Mouse (Mus musculus): ENCODE measurements around the gene Slpi. TPM values are rescaled to one million over a fixed set of nuclear protein-coding genes. Genes with fewer than 3 reads are reported as not detected.

Slpi gene
- polyA plus RNA-seq (2016; fragmentation: Nextera tagmentation; extraction: Ambion mirVana), result 1.2 and 2.0 TPM in 2 replicates

GRCm38 (mm10) chr2:164389020-164389419 is at the start of gene Slpi:
TSS of gene Slpi (minus strand) at chr2:164389095.
- peaks cover 32% of the 10 kb centered on the region for H3K27me3 ChIP-seq
- no peaks in the 10 kb centered on the region for H3K9me3 ChIP-seq (replicated peaks)

GRCm38 (mm10) chr2:164438257-164438656 is 49.4 kb upstream of the Slpi start:
- H3K4me1 ChIP-seq, result peaks cover 33% of the 10 kb centered on the region
- H3K27ac ChIP-seq, result no peak overlapping the region
- 71% methylated on average over 8 of the region's 8 CpGs for WGBS
- no peak for ATAC-seq (ENCODE audit: low FRiP score)
- H3K27me3 ChIP-seq, result peaks cover 18% of the 10 kb centered on the region
- no peaks in the 10 kb centered on the region for H3K36me3 ChIP-seq
- H3K4me2 ChIP-seq (replicated peaks), result no peak overlapping the region
- no peak overlapping the region for H3K4me3 ChIP-seq
- H3K9me3 ChIP-seq (replicated peaks), result no peaks in the 10 kb centered on the region
- H3K9ac ChIP-seq, result no peak overlapping the region

More at GRCm38 (mm10) chr2:164389020-164389419, at the start of gene Slpi:
- peak; percentile 71 for ATAC-seq (ENCODE audit: low FRiP score)
- Histone ChIP-seq H3K27ac (peak within 1 kb of the TSS; percentile 71), H3K4me1 (peaks cover 16% of the 10 kb centered on the region), H3K4me3 (peak within 1 kb of the TSS; percentile 39), H3K9ac (peak within 1 kb of the TSS; percentile 57), H3K36me3 (no peaks in the 10 kb centered on the region), H3K4me2 (replicated peaks) (peak within 1 kb of the TSS; percentile 56)
- WGBS, result 1% methylated on average over 17 of the region's 17 CpGs

GRCm38 (mm10) chr2:164437710-164438109 is 48.8 kb upstream of the Slpi start:
- Histone ChIP-seq H3K36me3 (no peaks in the 10 kb centered on the region), H3K4me2 (replicated peaks) (no peak overlapping the region), H3K9ac (no peak overlapping the region), H3K9me3 (replicated peaks) (no peaks in the 10 kb centered on the region), H3K27ac (no peak overlapping the region), H3K4me3 (no peak overlapping the region), H3K27me3 (peaks cover 18% of the 10 kb centered on the region), H3K4me1 (peaks cover 28% of the 10 kb centered on the region)
- ATAC-seq (ENCODE audit: low FRiP score), result no peak
- 76% methylated on average over 6 of the region's 6 CpGs for WGBS

GRCm38 (mm10) chr2:164436961-164437360 is 48.1 kb upstream of the Slpi start:
- Histone ChIP-seq H3K27ac (0 out of 2 replicates have a peak overlapping the region, but pooled peaks have one; percentile 48), H3K9ac (no peak overlapping the region)
- no peak for ATAC-seq (ENCODE audit: low FRiP score)

GRCm38 (mm10) chr2:164436215-164436913 is 47.5 kb upstream of the Slpi start:
- H3K4me3 ChIP-seq, result no peak overlapping the region
- no peaks in the 10 kb centered on the region for H3K9me3 ChIP-seq (replicated peaks)
- no peak for ATAC-seq (ENCODE audit: low FRiP score)
- H3K27me3 ChIP-seq, result peaks cover 10% of the 10 kb centered on the region
- WGBS, result 25% methylated on average over 8 of the region's 8 CpGs
- H3K9ac ChIP-seq, result no peak overlapping the region
- H3K4me1 ChIP-seq, result peaks cover 25% of the 10 kb centered on the region
- no peak overlapping the region for H3K4me2 ChIP-seq (replicated peaks)
- no peaks in the 10 kb centered on the region for H3K36me3 ChIP-seq
- 0 out of 2 replicates have a peak overlapping the region, but pooled peaks have one; percentile 48 for H3K27ac ChIP-seq

More at GRCm38 (mm10) chr2:164436961-164437360, 48.1 kb upstream of the Slpi start:
- H3K4me3 ChIP-seq, result no peak overlapping the region
- 52% methylated on average over 3 of the region's 3 CpGs for WGBS
- H3K4me2 ChIP-seq (replicated peaks), result no peak overlapping the region
- peaks cover 16% of the 10 kb centered on the region for H3K27me3 ChIP-seq
- no peaks in the 10 kb centered on the region for H3K36me3 ChIP-seq
- H3K9me3 ChIP-seq (replicated peaks), result no peaks in the 10 kb centered on the region
- peaks cover 27% of the 10 kb centered on the region for H3K4me1 ChIP-seq

GRCm38 (mm10) chr2:164435216-164436090 is 46.6 kb upstream of the Slpi start:
- Histone ChIP-seq H3K9me3 (replicated peaks) (no peaks in the 10 kb centered on the region), H3K4me1 (peaks cover 26% of the 10 kb centered on the region), H3K9ac (no peak overlapping the region), H3K4me2 (replicated peaks) (no peak overlapping the region), H3K27me3 (peaks cover 4% of the 10 kb centered on the region), H3K27ac (no peak overlapping the region), H3K4me3 (no peak overlapping the region), H3K36me3 (no peaks in the 10 kb centered on the region)
- WGBS, result 44% methylated on average over 5 of the region's 5 CpGs
- ATAC-seq (ENCODE audit: low FRiP score), result no peak

GRCm38 (mm10) chr2:164434681-164435080 is 45.8 kb upstream of the Slpi start:
- no peaks in the 10 kb centered on the region for H3K36me3 ChIP-seq
- WGBS, result 85% methylated on average over 3 of the region's 3 CpGs
- H3K4me2 ChIP-seq (replicated peaks), result no peak overlapping the region
- ATAC-seq (ENCODE audit: low FRiP score), result no peak
- H3K27ac ChIP-seq, result no peak overlapping the region
- no peaks in the 10 kb centered on the region for H3K9me3 ChIP-seq (replicated peaks)
- H3K4me3 ChIP-seq, result no peak overlapping the region
- peaks cover 24% of the 10 kb centered on the region for H3K4me1 ChIP-seq
- H3K9ac ChIP-seq, result no peak overlapping the region
- peaks cover 8% of the 10 kb centered on the region for H3K27me3 ChIP-seq

- Histone ChIP-seq H3K4me3 (no peak overlapping the region), H3K27ac (no peak overlapping the region), H3K4me2 (replicated peaks) (no peak overlapping the region), H3K36me3 (no peaks in the 10 kb centered on the region), H3K9me3 (replicated peaks) (no peaks in the 10 kb centered on the region), H3K4me1 (peaks cover 26% of the 10 kb centered on the region), H3K27me3 (peaks cover 11% of the 10 kb centered on the region), H3K9ac (no peak overlapping the region)
- no peak for ATAC-seq (ENCODE audit: low FRiP score)
- 78% methylated on average over 9 of the region's 9 CpGs for WGBS
Observed at GRCm38 (mm10) chr2:164433278-164433895, 44.5 kb upstream of the Slpi start.

- no peak overlapping the region for H3K4me3 ChIP-seq
- peaks cover 11% of the 10 kb centered on the region for H3K27me3 ChIP-seq
- no peaks in the 10 kb centered on the region for H3K36me3 ChIP-seq
- WGBS, result 35% methylated on average over 22 of the region's 22 CpGs
- H3K4me1 ChIP-seq, result peaks cover 26% of the 10 kb centered on the region
- no peak overlapping the region for H3K9ac ChIP-seq
- no peak for ATAC-seq (ENCODE audit: low FRiP score)
- no peaks in the 10 kb centered on the region for H3K9me3 ChIP-seq (replicated peaks)
- no peak overlapping the region for H3K27ac ChIP-seq
- H3K4me2 ChIP-seq (replicated peaks), result no peak overlapping the region
Observed at GRCm38 (mm10) chr2:164432541-164433191, 43.8 kb upstream of the Slpi start.

- Histone ChIP-seq H3K27ac (no peak overlapping the region), H3K4me2 (replicated peaks) (no peak overlapping the region), H3K4me3 (no peak overlapping the region), H3K9me3 (replicated peaks) (no peaks in the 10 kb centered on the region), H3K36me3 (no peaks in the 10 kb centered on the region), H3K9ac (no peak overlapping the region), H3K4me1 (peaks cover 23% of the 10 kb centered on the region), H3K27me3 (peaks cover 11% of the 10 kb centered on the region)
- whole genome bisulfite sequencing, result 58% methylated on average over 9 of the region's 9 CpGs
- ATAC-seq (ENCODE audit: low FRiP score), result no peak
Observed at GRCm38 (mm10) chr2:164431676-164432465, 43.0 kb upstream of the Slpi start.

- H3K36me3 ChIP-seq, result no peaks in the 10 kb centered on the region
- peaks cover 20% of the 10 kb centered on the region for H3K4me1 ChIP-seq
- no peak overlapping the region for H3K9ac ChIP-seq
- ATAC-seq (ENCODE audit: low FRiP score), result no peak
- H3K4me2 ChIP-seq (replicated peaks), result no peak overlapping the region
- no peak overlapping the region for H3K27ac ChIP-seq
- H3K27me3 ChIP-seq, result peaks cover 11% of the 10 kb centered on the region
- H3K4me3 ChIP-seq, result no peak overlapping the region
- 14% methylated on average over 7 of the region's 7 CpGs for WGBS
- no peaks in the 10 kb centered on the region for H3K9me3 ChIP-seq (replicated peaks)
Observed at GRCm38 (mm10) chr2:164430697-164431096, 41.8 kb upstream of the Slpi start.
